32 mouse cellular contexts compared by ENCODE assay signal in genomic region chr6:87153836-87154235, GRCm38 (mm10). TPM values are rescaled to one million over a fixed set of nuclear protein-coding genes. Genes with fewer than 3 reads are reported as not detected.
DNase-seq lines count a peak whose midpoint lies in the region.
"Had no signal": no experiment of that assay in that cellular context is flagged by ENCODE, and none has a peak within 500 bp of the region (broad histone marks: within the 10 kb centered on the region; RNA-seq: fewer than 3 reads in every experiment).

No protein-coding gene starts in this region.

- H3K27me3 ChIP-seq in heart, embryonic 10.5 days (ENCODE audit: insufficient read depth, poor library complexity, severe bottlenecking), result no peaks in the 10 kb centered on the region
- H3K27me3 ChIP-seq: embryonic facial prominence, embryonic 12.5 days; heart, embryonic 13.5 days; hindbrain, embryonic 13.5 days; limb, embryonic 12.5 days; lung, embryonic 15.5 days had no signal

- no peaks in the 10 kb centered on the region for H3K36me3 ChIP-seq in heart, embryonic 10.5 days
- H3K36me3 ChIP-seq: heart, embryonic 13.5 days; hindbrain, embryonic 13.5 days had no signal

- no peak for DNase-seq in heart, embryonic 10.5 days (ENCODE audit: low spot score)
- DNase-seq in heart, postnatal 25 days (ENCODE audit: low spot score), result no peak
- peak; percentile 7 for DNase-seq in CD4-positive helper T cell, adult 2 months (ENCODE audit: low read depth, low spot score)
- peak; percentile 4 for DNase-seq in induced T-regulatory cell, adult 2 months (ENCODE audit: low read depth)
- DNase-seq in thymus, postnatal 25 days, result peak; percentile 26
- no peak for DNase-seq in adrenal gland, adult 18-20 months (ENCODE audit: low spot score in 2 of 2)
- DNase-seq in gastrocnemius, postnatal 36 days, result no peak
- DNase-seq: adrenal gland, adult 8-10 months; cerebellum, adult 11-12 months; cerebellum, adult 9-11 months; embryo, embryonic 11 days; gastrocnemius, postnatal 25 days; heart, adult 2 months; heart, postnatal 14 days; kidney, adult 11 months; kidney, postnatal 14 days; midbrain, embryonic 14.5 days had no signal

- no peak overlapping the region for H3K4me3 ChIP-seq in heart, embryonic 10.5 days
- H3K4me3 ChIP-seq: embryonic facial prominence, embryonic 12.5 days; heart, adult 2 months; heart, embryonic 13.5 days; hindbrain, embryonic 13.5 days; limb, embryonic 12.5 days; lung, embryonic 15.5 days had no signal

- H3K27ac ChIP-seq in heart, embryonic 10.5 days, result 0 out of 2 replicates have a peak overlapping the region, but pooled peaks have one; percentile 7
- H3K27ac ChIP-seq: embryonic facial prominence, embryonic 12.5 days; heart, adult 2 months; heart, embryonic 13.5 days; hindbrain, embryonic 13.5 days; limb, embryonic 12.5 days; lung, embryonic 15.5 days had no signal

- H3K9me3 ChIP-seq in heart, embryonic 10.5 days, result no peaks in the 10 kb centered on the region
- H3K9me3 ChIP-seq: embryonic facial prominence, embryonic 12.5 days; heart, embryonic 13.5 days; hindbrain, embryonic 13.5 days; limb, embryonic 12.5 days; lung, embryonic 15.5 days had no signal

- WGBS in heart, embryonic 10.5 days, result 82% methylated on average over 3 of the region's 3 CpGs

- intact Hi-C loops in heart, postnatal 25 days (cut with DNase I), result no loop called here
- intact Hi-C loops in gastrocnemius, postnatal 36 days (cut with DNase I), result no loop called here

- H3K4me1 ChIP-seq in heart, embryonic 10.5 days, result peaks cover 18% of the 10 kb centered on the region
- H3K4me1 ChIP-seq: hindbrain, embryonic 13.5 days had no signal

RNA-seq across cellular contexts. Expression of gene D6Ertd527e, which starts 49.3 kb away (rescaled TPM):
- not detected in 2 replicates for polyA plus RNA-seq in heart, embryonic 10.5 days (2016; fragmentation: Nextera tagmentation; extraction: Ambion mirVana)
- total RNA-seq in heart, postnatal 25 days (2021), result not detected
- not detected for total RNA-seq in adrenal gland, adult 18-20 months (2021)
- not detected for total RNA-seq in gastrocnemius, postnatal 36 days (2021)
- total RNA-seq: gastrocnemius, adult 18-20 months; gastrocnemius, postnatal 25 days; heart, adult 2 months; heart, postnatal 14 days; layer of hippocampus, adult 18-20 months; layer of hippocampus, postnatal 10 days; left cerebral cortex, adult 18-20 months; left cerebral cortex, postnatal 14 days; megakaryocyte-erythroid progenitor cell, adult 5-6 weeks had no signal
- polyA plus RNA-seq: C2C12; forebrain, embryonic 14.5 days; liver, embryonic 16.5 days; midbrain, embryonic 14.5 days; neural tube, embryonic 14.5 days had no signal

Comparison
In these comparisons a context has a peak if more than half of its experiments do, and no peak if none do; other contexts are left out.
1. DNase-seq: peak in CD4-positive helper T cell, adult 2 months (single experiment), induced T-regulatory cell, adult 2 months (single experiment) and thymus, postnatal 25 days (single experiment); none in heart, embryonic 10.5 days (single experiment), heart, postnatal 25 days (single experiment), adrenal gland, adult 18-20 months (0 of 2) and gastrocnemius, postnatal 36 days (0 of 2).